Mouse (Mus musculus): ENCODE measurements around the gene Rexo5. TPM values are rescaled to one million over a fixed set of nuclear protein-coding genes. Genes with fewer than 3 reads are reported as not detected.

Gene Rexo5
- total RNA-seq, 2 experiments from 2014 or later: 1.2 to 2.6 TPM

DNA sequence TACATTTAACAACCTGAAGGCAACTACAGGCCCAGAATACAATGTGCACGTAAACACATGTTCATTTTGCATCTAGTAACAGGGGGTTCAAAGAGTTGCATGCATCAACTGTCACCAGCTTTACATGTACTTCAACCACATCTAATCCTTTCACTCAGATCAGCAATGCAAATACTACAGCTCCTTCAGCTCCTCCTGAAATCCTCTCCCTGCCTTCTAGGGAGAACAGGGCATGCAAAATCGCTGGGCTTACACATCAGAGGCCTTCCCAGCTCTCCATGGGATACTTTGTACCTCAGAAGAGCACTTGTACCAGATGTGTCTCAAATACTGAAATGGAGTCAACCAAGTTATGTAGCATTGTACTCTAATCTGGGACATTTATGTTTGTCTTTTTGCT, 79.2 kb downstream of the Rexo5 start:
- intact Hi-C loops (cut with DNase I): no loop called here
- DNase-seq (ENCODE audit: extremely low spot score in 1 of 2, low spot score in 2 of 2): no peak

DNA sequence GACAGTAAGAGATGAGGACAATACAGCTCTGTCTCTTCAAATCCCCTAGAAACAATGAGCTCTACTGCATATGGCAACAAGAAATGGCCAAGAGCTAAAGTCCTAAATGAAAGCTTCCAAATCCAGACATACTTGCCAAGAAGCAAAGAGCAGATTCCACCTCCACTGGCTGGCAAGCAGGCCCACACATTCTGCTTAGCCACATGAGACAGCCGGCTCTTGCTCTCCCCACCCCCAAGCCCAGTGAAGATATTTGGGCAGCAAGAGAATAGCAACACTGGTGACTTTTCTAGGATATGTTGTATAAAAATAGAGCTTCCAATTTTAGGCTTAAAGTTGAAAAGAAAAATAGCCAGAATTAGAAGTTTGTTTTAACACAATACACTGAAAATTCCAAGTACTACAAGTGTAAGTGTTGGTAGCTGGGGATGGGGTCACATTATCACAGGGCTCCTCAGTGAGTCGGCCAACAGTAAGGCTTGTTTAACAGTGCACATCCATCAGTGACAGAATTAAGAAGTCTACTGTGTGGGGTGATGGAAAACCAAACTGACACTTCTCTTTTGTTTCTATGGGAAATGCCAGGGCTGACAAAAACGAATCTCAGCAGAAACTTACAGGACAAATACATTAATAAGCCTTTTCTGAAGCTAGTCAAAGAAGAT, 82.1 kb downstream of the Rexo5 start:
- intact Hi-C loops (cut with DNase I): no loop called here
- peak in 1 of 2 experiments; percentile 34 for DNase-seq (ENCODE audit: extremely low spot score in 1 of 2, low spot score in 2 of 2)

DNA sequence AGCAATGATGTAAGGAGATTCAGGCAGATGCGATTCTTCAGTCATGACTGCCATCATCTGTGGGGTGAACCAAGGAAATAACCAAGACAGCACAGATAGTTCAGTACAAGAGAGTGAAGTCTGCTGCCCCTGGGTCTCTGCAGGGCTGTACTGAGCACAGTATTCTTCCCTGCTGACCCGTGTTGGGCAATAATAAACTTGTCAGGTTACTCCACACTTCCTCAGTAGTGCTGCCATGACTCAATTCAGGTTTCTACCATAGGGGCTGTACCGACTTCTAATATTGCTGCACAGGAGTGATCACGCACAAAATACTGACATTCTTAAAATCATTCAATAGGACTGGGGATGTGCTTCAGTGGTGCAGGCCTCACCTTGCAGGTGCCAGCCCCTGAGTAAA, 85.4 kb downstream of the Rexo5 start:
- intact Hi-C loops (cut with DNase I): no loop called here
- no peak for DNase-seq (ENCODE audit: extremely low spot score in 1 of 2, low spot score in 2 of 2)

DNA sequence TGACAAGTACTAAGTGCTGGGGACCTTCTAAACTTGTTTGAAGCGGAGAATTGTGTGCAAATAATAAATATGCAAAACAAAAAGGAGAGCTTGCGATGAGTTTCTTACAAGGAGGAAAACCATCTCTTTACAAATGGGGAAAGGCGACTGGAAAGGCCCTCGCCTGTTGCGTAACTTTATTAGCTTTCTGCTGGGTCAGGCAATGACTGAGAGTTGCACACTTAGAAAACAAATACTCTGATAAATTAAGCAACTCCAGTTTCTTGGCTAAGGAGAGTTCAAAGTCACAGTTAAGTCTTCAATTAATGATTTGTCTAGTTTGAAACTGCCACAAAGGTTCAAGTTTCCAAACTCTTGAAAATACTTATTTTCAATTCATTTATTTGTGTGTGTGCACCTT, 86.5 kb downstream of the Rexo5 start:
- intact Hi-C loops (cut with DNase I): no loop called here
- no peak for DNase-seq (ENCODE audit: extremely low spot score in 1 of 2, low spot score in 2 of 2)

DNA sequence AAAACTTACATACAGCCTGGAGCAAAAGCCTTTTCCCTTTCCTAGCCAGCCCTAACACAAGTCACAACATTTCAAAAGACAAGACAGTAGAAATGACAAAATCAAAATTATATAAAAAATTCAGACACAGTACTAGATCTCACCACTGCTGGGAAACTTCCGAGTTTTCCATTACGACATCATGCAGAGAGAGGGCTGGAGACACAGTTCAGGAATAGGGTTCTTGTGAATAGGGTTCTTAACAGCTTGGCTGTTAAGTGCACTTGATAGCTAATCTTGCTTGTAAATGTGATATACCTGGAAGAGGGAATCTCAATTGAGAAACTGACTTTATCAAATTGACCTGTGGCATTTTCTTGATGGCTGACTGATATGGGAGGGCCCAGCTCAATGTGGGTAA, 87.4 kb downstream of the Rexo5 start:
- DNase-seq (ENCODE audit: extremely low spot score in 1 of 2, low spot score in 2 of 2): no peak
- intact Hi-C loops (cut with DNase I): no loop called here

DNA sequence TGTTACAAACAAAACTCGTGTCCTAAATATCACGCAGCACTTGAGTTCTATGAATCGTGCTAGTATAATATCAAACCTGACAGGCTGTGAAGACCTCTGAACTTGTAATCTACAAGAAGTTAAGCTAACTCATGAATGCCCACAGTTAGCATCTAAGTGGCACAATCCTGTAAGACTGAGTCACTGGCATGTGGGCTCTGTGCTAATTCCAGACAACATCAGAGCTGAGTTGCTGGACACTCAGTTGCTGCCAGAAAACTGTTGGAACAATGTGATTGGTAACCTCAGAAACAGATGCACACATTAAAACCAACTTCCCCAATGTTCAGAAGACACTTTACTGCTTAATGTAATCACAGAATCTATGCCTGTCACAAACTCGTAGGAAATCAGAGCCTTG, 94.1 kb downstream of the Rexo5 start:
- no peak for DNase-seq (ENCODE audit: extremely low spot score in 1 of 2, low spot score in 2 of 2)
- intact Hi-C loops (cut with DNase I): no loop called here

DNA sequence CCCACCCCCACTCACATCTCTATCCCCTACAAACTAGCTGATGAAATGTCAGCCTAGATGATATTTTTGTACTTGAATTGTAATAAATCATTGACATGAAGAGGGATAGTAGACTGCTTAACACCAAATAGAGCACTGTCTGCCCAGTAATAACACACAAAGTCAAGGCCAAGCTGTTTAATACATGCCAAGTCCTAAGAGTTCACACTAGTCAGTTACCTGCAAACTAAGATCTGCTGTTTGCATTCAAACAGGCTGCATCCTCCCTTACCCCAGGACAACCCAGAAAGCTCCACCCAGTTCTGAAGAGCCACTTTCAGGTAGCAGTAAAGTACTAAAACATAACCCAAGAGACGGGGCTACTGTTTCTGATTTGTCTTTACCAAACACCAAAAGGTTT, 98.4 kb downstream of the Rexo5 start:
- DNase-seq (ENCODE audit: extremely low spot score in 1 of 2, low spot score in 2 of 2): no peak
- intact Hi-C loops (cut with DNase I): no loop called here

DNA sequence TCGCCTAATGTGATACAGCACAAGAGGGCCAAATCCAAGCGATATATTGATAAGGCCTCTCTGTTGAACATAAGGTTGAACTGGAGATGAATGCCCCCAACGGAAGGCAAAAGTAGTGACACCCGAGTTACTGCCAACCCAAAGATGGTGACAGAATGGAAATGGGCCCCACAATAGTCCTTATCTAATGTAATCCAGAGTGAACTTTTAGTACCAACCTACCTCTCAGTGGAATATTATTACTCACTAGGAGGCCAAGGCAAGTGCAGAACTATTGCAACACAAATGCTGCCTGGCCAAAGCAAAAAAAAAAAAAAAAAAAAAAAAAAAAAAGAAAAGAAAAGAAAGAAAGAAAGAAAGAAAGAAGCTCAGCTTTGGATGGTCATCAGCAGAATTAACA, 98.9 kb downstream of the Rexo5 start:
- no peak for DNase-seq (ENCODE audit: extremely low spot score in 1 of 2, low spot score in 2 of 2)
- intact Hi-C loops (cut with DNase I): no loop called here

DNA sequence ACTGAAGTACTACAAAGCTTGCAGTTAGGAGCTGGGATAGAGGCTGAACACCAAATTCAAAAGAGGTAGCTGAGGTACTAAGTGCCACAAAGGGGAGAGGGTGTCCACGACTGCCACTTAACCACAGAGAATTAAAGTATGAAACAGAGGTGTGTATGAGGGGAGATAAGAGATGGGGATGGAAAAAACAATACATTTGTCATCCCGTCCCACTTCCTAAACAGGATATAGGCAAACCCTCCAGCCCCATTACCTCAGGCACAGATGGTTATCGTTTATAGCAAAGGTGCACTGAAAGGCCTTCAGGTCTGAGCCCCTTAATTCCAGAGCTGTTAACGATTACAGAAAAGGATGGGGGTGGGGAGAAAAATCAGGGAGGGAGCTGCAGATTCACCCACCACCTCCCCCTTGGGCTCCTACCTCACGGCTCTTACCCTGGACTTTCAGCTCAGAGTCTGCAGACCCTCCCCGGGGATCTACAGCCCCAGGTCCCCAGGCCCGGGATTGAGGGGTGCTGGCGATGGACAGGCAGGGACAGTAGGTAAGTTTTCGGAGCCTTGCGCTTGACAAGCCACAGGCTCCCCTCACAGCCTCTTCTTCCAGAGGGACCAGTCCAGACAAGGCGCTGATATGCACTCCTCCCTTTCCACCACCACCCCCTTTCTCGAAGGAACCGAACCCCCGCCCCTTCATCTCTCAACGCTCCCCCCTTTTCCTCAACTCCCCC, 101.2 kb downstream of the Rexo5 start:
- peak in 1 of 2 experiments; percentile 26 for DNase-seq (ENCODE audit: extremely low spot score in 1 of 2, low spot score in 2 of 2)
- intact Hi-C loops (cut with DNase I): loop anchor here (5.0 kb wide), 1 partner anchor 33 kb away; no protein-coding TSS in a partner anchor

DNA sequence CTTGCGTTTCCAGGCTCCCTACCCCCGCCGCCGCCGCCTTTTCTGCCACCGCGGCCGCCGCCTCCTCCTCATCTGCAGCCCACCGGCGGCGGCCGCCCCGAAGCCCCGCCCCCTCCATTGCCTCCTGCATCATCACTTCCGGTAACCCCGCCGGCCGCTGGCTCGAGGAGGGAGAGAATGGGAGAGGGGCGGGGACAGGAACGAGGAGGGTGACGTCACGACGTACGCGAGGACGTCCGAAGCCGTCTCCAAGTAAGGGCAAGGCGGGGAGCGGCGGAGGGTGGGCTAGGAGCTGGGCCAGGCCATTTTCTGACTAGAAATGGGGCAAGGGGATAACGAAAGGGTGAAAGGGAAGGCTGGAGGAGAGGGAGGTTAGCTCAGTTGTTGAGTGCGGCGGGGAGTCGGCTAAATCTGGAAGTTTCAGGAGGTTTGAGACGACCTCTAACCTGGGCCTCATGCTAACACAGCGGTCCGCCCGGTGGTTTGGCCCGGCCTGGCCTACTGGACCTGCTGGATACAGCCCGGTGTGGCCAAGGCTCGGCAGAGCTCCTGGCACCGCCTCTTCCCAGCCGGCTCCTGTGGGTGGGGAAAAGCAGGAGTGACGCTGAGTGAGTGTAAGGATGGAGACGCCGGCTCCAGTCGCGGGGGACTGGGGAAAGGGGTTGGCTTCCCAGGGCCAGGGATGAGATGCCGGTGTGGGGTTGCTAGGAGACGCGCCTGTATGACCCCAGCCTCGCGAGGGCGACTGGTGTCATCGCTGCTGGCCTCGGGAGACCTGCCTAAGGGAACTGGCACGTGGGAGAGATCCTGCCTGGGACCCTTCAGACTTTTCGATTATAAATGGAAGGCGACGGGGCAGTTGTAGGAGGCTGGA, 102.1 kb downstream of the Rexo5 start, which contains the start of the genes Lyrm1 and Dcun1d3:
Gene Lyrm1 (plus strand): TSS at position 223 of the 874 bp plus-strand sequence.
Gene Dcun1d3 (minus strand): TSS at position 660 of the 874 bp plus-strand sequence.
- intact Hi-C loops (cut with DNase I): loop anchor here (5.0 kb wide), 1 partner anchor 34 kb away; no protein-coding TSS in a partner anchor
- DNase-seq (ENCODE audit: extremely low spot score in 1 of 2, low spot score in 2 of 2): peak; percentile 99 to 100

DNA sequence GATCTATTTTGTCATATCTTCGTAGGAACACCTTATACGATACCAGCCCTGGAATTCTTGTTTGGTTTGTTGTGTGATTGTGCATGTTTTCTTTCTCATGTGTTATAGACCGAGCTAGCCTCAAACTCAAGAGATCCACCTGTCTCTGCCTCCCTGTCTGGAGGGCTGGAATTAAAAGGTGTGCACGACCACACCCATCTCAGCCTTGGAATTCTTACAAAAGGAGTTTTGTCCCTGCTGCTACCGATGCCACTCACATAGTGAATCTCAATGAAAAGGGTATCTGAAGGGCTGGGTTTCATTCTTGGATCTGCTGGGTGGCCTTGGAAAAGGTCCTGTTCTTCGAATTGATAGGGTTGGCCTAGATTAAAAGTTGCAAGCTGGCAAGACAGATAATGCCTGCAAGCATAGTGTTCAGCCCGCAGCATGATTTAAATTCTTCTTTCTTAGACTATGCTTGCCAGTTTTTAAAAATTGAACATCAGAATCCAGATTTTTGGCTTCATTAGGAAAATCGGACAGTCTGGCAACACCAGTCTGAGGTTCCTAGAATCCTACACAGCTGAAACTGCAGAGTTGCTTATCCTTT, 103.8 kb downstream of the Rexo5 start:
- no peak for DNase-seq (ENCODE audit: extremely low spot score in 1 of 2, low spot score in 2 of 2)
- intact Hi-C loops (cut with DNase I): loop anchor here (5.0 kb wide), 1 partner anchor 35 kb away; no protein-coding TSS in a partner anchor

DNA sequence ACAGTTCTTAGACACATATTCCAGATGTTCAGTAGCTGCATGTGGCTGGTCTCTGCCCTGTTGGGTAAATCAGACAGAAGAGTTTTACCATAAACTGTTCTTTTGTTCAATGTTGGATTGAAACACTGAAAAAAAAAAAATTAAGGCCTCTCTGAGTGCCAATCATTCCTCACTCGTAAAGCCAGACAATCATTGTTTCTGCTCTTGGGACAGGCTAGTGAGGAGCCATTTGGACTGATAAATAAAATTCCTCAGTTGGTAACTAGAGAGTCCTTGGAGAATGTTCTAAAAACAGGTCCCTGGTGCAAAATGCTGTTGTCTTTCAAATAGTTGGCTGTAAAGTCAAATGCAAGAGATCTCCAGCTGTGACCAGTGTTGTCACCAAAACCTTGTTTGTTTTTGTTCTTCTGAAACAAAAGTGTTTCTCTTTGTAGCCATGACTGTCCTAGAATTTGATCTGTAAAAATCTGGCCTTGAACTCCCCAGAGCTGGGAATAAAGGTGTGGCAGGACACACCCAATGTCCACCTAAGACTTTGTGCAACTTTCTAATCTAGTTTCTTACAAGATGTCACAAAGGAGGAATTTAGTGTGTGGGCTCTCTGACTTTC, 104.5 kb downstream of the Rexo5 start:
- intact Hi-C loops (cut with DNase I): loop anchor here (5.0 kb wide), 1 partner anchor 36 kb away; no protein-coding TSS in a partner anchor
- no peak for DNase-seq (ENCODE audit: extremely low spot score in 1 of 2, low spot score in 2 of 2)

Other genes starting within 250 kb of the Rexo5 start
- not detected for gene Acsm2, start 239.7 kb upstream of the Rexo5 start, total RNA-seq (2021)
- gene Acsm1, start 187.0 kb upstream of the Rexo5 start, total RNA-seq (2021): not detected
- gene Acsm4, start 104.0 kb upstream of the Rexo5 start, total RNA-seq (2021): not detected
- 10 to 100 TPM; 42.0 to 43.7 TPM for gene Thumpd1, start 73.2 kb upstream of the Rexo5 start, total RNA-seq (2021)
- gene Acsm3, start 33.1 kb upstream of the Rexo5 start, total RNA-seq (2021): not detected
- 1 to 10 TPM; 8.7 to 9.0 TPM for gene Eri2, start 52 bp downstream of the Rexo5 start, total RNA-seq (2021)
- 10 to 100 TPM in 1 of 2 experiments, 1 to 10 TPM in 1; 9.0 to 10.6 TPM for gene Lyrm1, start 101.9 kb downstream of the Rexo5 start, total RNA-seq (2021)
- gene Dcun1d3, start 102.3 kb downstream of the Rexo5 start, total RNA-seq (2021): 10 to 100 TPM; 19.5 to 26.5 TPM